Mouse (Mus musculus) cerebellum, postnatal 4 days (tissue): ENCODE data around the gene Cdh1.
A peak's percentile ranks its signal among the peaks of the same experiment; 100 is the strongest.

Source experiments
- DNase-seq, 2 experiments: peaks; one replicate each; pipeline ENCODE4 v3.0.0; 2022; ENCODE audit warnings: low spot score in 2 of 2, mixed read lengths in 1 of 2

The Cdh1 gene

GRCm38 (mm10) chr8:106623451-106623850 is 20.3 kb downstream of the Cdh1 start:
- DNase-seq: no peak

GRCm38 (mm10) chr8:106623954-106624353 is 20.8 kb downstream of the Cdh1 start:
- DNase-seq: no peak

- no peak for DNase-seq
Measured at GRCm38 (mm10) chr8:106624743-106625142, 21.6 kb downstream of the Cdh1 start.

- DNase-seq: no peak
Measured at GRCm38 (mm10) chr8:106626096-106626865, 23.1 kb downstream of the Cdh1 start.

GRCm38 (mm10) chr8:106628291-106628964 is 25.3 kb downstream of the Cdh1 start:
- no peak for DNase-seq

GRCm38 (mm10) chr8:106629456-106629855 is 26.3 kb downstream of the Cdh1 start:
- DNase-seq: no peak

- no peak for DNase-seq
Measured at GRCm38 (mm10) chr8:106631904-106632303, 28.8 kb downstream of the Cdh1 start.

GRCm38 (mm10) chr8:106632650-106633049 is 29.5 kb downstream of the Cdh1 start:
- no peak for DNase-seq

- DNase-seq: no peak
Measured at GRCm38 (mm10) chr8:106633361-106634158, 30.4 kb downstream of the Cdh1 start.

- DNase-seq: no peak
Measured at GRCm38 (mm10) chr8:106635284-106635683, 32.1 kb downstream of the Cdh1 start.

- no peak for DNase-seq
Measured at GRCm38 (mm10) chr8:106637446-106637845, 34.3 kb downstream of the Cdh1 start.

GRCm38 (mm10) chr8:106638768-106639295 is 35.7 kb downstream of the Cdh1 start:
- DNase-seq: no peak

- DNase-seq: no peak
Measured at GRCm38 (mm10) chr8:106640212-106640611, 37.1 kb downstream of the Cdh1 start.

GRCm38 (mm10) chr8:106640921-106641320 is 37.8 kb downstream of the Cdh1 start:
- no peak for DNase-seq

- DNase-seq: no peak
Measured at GRCm38 (mm10) chr8:106642172-106642571, 39.0 kb downstream of the Cdh1 start.

- DNase-seq: no peak
Measured at GRCm38 (mm10) chr8:106643100-106643499, 39.9 kb downstream of the Cdh1 start.

- DNase-seq: no peak
Measured at GRCm38 (mm10) chr8:106644957-106645356, 41.8 kb downstream of the Cdh1 start.

- DNase-seq: no peak
Measured at GRCm38 (mm10) chr8:106646153-106646552, 43.0 kb downstream of the Cdh1 start.

- no peak for DNase-seq
Measured at GRCm38 (mm10) chr8:106646731-106647130, 43.6 kb downstream of the Cdh1 start.

- DNase-seq: peak; percentile 48 to 80
Measured at GRCm38 (mm10) chr8:106647387-106647786, 44.2 kb downstream of the Cdh1 start.

- no peak for DNase-seq
Measured at GRCm38 (mm10) chr8:106648421-106648820, 45.3 kb downstream of the Cdh1 start.

- no peak for DNase-seq
Measured at GRCm38 (mm10) chr8:106651994-106652393, 48.8 kb downstream of the Cdh1 start.
